Mouse (Mus musculus) forebrain, postnatal 0 days (tissue): Measurements from ENCODE around the gene Ndfip2. TPM values are rescaled to one million over a fixed set of nuclear protein-coding genes. Genes with fewer than 3 reads are reported as not detected.

Source experiments
- ATAC-seq: fragments of 200-750 bp; cut with Nextera tagmentation; 2 replicates; pipeline ENCODE4 v1.8.0; 2017; ENCODE audit warnings: mild to moderate bottlenecking, moderate library complexity
- DNase-seq: peaks from one replicate; pipeline ENCODE4 v3.0.0-alpha.2; 2015
- H3K27ac ChIP-seq: fragments of 300-500 bp; sonication (generic); 2 replicates; pipeline ENCODE4 v1.5.1; 2014; ENCODE audit warnings: low read depth, mild to moderate bottlenecking, antibody characterized with exemption, low read length, moderate library complexity, mixed read lengths
- H3K27me3 ChIP-seq: fragments of 300-500 bp; sonication (generic); 2 replicates; pipeline ENCODE4 v1.6.1; 2014; ENCODE audit warnings: mild to moderate bottlenecking, low read length, mixed read lengths; ENCODE audit not compliant: insufficient read depth
- H3K36me3 ChIP-seq: fragments of 300-500 bp; sonication (generic); 2 replicates; pipeline ENCODE4 v1.6.1; 2014; ENCODE audit warnings: mild to moderate bottlenecking, moderate library complexity; ENCODE audit not compliant: insufficient read depth
- H3K4me1 ChIP-seq: fragments of 300-500 bp; sonication (generic); 2 replicates; pipeline ENCODE4 v1.6.1; 2014; ENCODE audit warnings: antibody characterized with exemption; ENCODE audit not compliant: insufficient read depth
- H3K4me2 ChIP-seq: fragments of 300-500 bp; sonication (generic); 2 replicates; pipeline ENCODE4 v1.6.1; 2014; ENCODE audit warnings: low read depth, mild to moderate bottlenecking, moderate library complexity
- H3K4me3 ChIP-seq: fragments of 300-500 bp; sonication (generic); 2 replicates; pipeline ENCODE4 v1.5.1; 2014; ENCODE audit warnings: low read depth, low read length, mixed read lengths
- H3K9ac ChIP-seq: fragments of 300-500 bp; sonication (generic); 2 replicates; pipeline ENCODE4 v1.6.1; 2014; ENCODE audit warnings: mild to moderate bottlenecking
- H3K9me3 ChIP-seq: fragments of 300-500 bp; sonication (generic); 2 replicates; pipeline ENCODE4 v1.6.1; 2016; ENCODE audit warnings: low read length
- CTCF ChIP-seq: sonication (generic); IDR thresholded peaks from 2 replicates; pipeline ENCODE4 v1.5.1; 2016; ENCODE audit warnings: antibody characterized with exemption, control low read depth, low read depth
- WGBS: fragments of 180-500 bp; shearing (Covaris S2); extraction: QIAGEN DNeasy Blood & Tissue Kit; methylation state at CpG from one replicate; pipeline ENCODE4 v1.1.7; 2014; 5-methylcytosine and 5-hydroxymethylcytosine counted together
- polyA plus RNA-seq: library from polyadenylated mRNA; unstranded; fragments of >200 nt; fragmentation: Nextera tagmentation; extraction: Ambion mirVana; gene quantifications from 2 replicates; pipeline ENCODE4 v1.2.1, GENCODE M21; 2015
- total RNA-seq: library from RNA; depleted of rRNA; stranded (reverse); fragments of >200 nt; gene quantifications from 2 replicates; pipeline ENCODE4 v1.2.3, GENCODE M21; 2014; rRNA removed

The Ndfip2 gene
- total RNA-seq (111 and 126 TPM in 2 replicates), polyA plus RNA-seq (86.5 and 97.6 TPM in 2 replicates)

DNA sequence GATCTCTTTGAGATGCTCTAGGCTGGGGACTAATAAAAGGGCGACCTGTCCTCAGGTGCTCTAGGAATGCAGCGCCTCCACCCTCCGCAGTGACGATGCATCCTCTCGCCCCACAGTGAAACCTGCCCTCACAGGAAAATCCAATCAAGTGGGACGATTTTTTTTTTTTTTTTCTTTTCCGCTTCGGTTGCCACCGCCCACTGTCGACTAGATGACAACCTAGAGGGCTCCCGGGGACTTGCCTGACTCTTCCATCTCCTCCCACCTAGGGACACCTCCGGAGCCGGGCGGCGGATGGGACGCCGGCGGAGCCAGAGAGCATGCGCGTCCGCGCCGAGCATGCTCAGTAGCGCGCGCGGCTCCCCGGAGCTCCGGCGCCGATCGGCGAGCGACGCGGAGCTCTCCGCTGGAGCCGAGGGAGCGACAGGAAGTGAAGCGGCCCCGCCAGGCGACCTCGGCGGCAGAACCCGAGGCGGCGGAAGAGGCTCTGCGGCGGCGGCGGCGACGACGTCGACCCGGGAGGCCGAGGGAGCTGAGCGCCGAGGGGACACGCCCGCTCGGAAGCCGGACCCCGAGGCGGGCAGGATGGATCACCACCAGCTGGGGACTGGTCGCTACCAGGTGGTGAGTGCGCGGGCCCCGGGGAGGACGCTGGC is at the start of gene Ndfip2:
Ndfip2 (plus strand) TSS at position 195 of the 656 bp plus-strand sequence.
- ATAC-seq (peak; percentile 98), DNase-seq (peak; percentile 94)
- Histone ChIP-seq H3K27ac (peak within 1 kb of the TSS; percentile 90), H3K4me2 (peak within 1 kb of the TSS; percentile 65), H3K4me1 (no peaks in the 10 kb centered on the region; the same call in 1 of the 2 replicates), H3K4me3 (peak within 1 kb of the TSS; percentile 74), H3K27me3 (no peaks in the 10 kb centered on the region), H3K9me3 (no peaks in the 10 kb centered on the region), H3K9ac (peak within 1 kb of the TSS; percentile 89), H3K36me3 (no peaks in the 10 kb centered on the region)
- peak; percentile 36; the same call in 1 of the 2 replicates for TF ChIP-seq CTCF
- WGBS, result 3% methylated on average over 68 of the region's 70 CpGs

DNA sequence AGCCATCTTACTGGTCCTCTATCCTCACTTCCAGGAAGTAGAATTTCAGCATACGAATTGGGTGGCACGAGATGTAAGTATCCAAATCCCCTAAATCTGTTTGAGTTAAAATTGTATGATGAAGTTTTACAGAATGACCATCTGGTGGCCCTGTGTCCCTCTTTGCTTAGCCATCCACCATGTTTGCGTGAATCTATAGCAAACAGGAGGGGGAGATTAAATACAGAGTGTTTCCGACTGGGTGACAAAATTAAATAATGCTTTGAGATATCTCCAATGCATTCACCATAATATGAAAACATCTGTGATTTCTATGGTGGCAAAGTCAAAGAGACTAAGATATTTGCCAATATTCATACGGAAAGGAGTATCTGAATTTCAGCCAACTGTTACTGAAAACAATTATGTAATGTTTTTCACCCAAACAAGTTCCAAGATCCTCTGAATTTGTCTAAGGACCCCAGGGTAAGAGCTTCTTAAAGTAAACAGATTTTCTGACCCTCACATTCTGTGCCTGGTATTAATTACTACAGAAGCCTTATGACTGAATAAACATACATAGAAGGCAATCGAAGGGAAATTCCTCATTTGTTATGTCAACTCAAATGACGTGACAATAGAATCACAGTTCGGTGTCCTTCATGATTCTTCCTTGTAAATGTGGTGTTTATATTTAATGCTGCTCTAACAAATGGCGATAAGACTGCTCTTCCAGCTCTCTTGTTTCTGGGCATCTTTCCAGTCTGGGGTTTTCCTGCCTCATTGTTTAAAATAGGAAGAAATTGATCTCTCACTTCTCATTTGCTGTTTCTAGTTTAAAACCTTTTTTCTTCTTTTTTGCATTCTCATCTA is 38.6 kb upstream of the Ndfip2 start:
- Histone ChIP-seq H3K27ac (no peak overlapping the region), H3K9me3 (no peaks in the 10 kb centered on the region), H3K9ac (no peak overlapping the region), H3K27me3 (no peaks in the 10 kb centered on the region), H3K4me2 (0 out of 2 replicates have a peak overlapping the region, but pooled peaks have one; percentile 5), H3K4me3 (no peak overlapping the region), H3K36me3 (no peaks in the 10 kb centered on the region), H3K4me1 (no peaks in the 10 kb centered on the region)
- DNase-seq (peak; percentile 38), ATAC-seq (no peak)
- 49% methylated on average over 9 of the region's 9 CpGs for WGBS
- TF ChIP-seq CTCF, result no peak

DNA sequence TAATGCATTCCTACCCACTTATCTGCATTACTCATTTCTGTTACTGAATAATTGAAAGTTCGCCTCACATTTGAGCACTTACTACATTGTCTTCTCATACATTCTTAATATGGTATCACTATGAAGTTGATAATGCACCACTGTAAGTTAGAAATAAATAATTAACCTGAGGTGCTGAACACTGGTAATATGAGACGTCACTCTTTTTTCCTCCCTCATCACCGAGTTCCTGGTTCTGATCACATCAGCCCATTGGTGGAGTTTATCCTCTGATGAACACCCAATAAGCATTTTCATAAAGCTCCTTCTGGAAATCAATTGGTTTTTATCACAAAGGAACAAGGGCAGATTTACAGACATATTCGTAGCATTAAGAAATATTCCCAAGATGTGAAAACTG is 36.1 kb upstream of the Ndfip2 start:
- ATAC-seq, result no peak
- no peak overlapping the region for H3K4me3 ChIP-seq
- no peak overlapping the region for H3K9ac ChIP-seq
- H3K27me3 ChIP-seq, result no peaks in the 10 kb centered on the region
- no peaks in the 10 kb centered on the region for H3K36me3 ChIP-seq
- H3K4me1 ChIP-seq, result no peaks in the 10 kb centered on the region
- no peak overlapping the region for H3K4me2 ChIP-seq
- no peaks in the 10 kb centered on the region for H3K9me3 ChIP-seq
- DNase-seq, result no peak
- 82% methylated on average over 4 of the region's 4 CpGs for WGBS
- H3K27ac ChIP-seq, result no peak overlapping the region
- no peak for TF ChIP-seq CTCF

DNA sequence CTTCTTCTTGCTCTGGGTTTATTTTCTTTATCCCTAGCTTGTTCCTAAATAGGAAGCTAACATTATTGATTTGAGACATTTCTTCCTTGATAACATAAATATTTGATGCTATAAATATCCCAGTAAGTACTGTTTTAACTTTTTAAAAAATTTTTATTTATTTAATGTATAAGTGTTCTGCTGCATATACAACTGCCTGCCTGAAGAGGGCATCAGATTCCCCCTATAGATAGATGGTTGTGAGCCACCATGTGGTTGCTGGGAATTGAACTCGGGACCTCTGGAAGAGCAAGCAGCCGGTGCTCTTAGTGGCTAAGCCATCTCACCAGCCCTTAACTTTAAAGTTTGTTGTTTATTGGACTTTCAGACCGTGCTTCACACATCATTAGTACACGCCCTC is 32.6 kb upstream of the Ndfip2 start:
- H3K36me3 ChIP-seq, result no peaks in the 10 kb centered on the region

DNA sequence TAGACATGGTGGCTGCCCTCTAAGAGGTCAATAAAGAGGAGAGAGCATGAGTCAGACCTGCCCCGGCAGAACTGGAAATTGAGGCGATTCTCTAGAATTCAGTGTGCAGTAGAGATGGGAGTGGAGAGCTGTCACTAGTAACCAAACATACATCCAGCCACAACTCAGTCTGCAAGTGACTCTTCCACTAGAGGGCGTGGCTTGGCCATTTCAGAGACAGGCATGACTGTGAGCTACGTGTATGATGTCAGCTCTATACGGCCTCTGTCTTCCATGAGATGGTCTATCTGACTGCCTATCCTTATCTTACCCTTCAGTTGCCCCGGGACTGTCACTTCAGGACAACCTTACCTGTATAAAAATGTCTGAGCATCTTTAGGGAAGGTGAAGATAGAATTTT is 26.0 kb upstream of the Ndfip2 start:
- peak; percentile 21 for TF ChIP-seq CTCF
- no peaks in the 10 kb centered on the region for H3K9me3 ChIP-seq
- peak; percentile 13 for DNase-seq
- no peak overlapping the region for H3K9ac ChIP-seq
- H3K27ac ChIP-seq, result no peak overlapping the region
- no peak overlapping the region for H3K4me2 ChIP-seq
- no peak overlapping the region for H3K4me3 ChIP-seq
- no peaks in the 10 kb centered on the region for H3K27me3 ChIP-seq
- no peaks in the 10 kb centered on the region for H3K36me3 ChIP-seq
- H3K4me1 ChIP-seq, result no peaks in the 10 kb centered on the region
- WGBS, result 55% methylated on average over 6 of the region's 6 CpGs
- no peak for ATAC-seq

More for the DNA sequence above, 32.6 kb upstream of the Ndfip2 start:
- Histone ChIP-seq H3K9ac (no peak overlapping the region), H3K27ac (no peak overlapping the region), H3K4me3 (no peak overlapping the region), H3K4me2 (no peak overlapping the region), H3K27me3 (no peaks in the 10 kb centered on the region), H3K9me3 (no peaks in the 10 kb centered on the region), H3K4me1 (no peaks in the 10 kb centered on the region)
- TF ChIP-seq CTCF, result 0 out of 2 replicates have a peak, but pooled peaks have one; percentile 18
- ATAC-seq (no peak), DNase-seq (no peak)
- 92% methylated on average over 4 of the region's 4 CpGs for WGBS

DNA sequence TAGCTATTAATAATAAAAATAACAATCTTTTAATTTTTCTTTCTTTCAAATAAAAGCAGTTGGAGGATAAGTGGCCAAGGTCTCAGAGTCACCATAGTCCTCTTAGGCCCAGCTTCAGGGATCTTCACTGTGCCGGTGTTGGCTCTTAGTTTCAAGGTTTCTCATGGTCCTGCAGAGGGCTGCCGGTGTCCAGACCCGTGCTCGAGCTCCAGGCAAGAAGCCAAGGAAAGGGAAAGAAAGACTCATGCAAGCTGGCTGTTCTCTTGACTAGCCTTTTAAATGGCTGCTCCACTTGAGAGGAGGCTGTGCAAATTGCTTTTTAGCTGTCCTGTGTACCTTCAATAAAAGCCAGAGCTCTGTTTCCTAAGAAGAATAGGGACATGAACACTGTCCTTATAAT is 21.8 kb upstream of the Ndfip2 start:
- Histone ChIP-seq H3K4me3 (no peak overlapping the region), H3K4me2 (no peak overlapping the region), H3K27me3 (no peaks in the 10 kb centered on the region), H3K27ac (no peak overlapping the region), H3K4me1 (no peaks in the 10 kb centered on the region), H3K9ac (no peak overlapping the region), H3K36me3 (no peaks in the 10 kb centered on the region), H3K9me3 (no peaks in the 10 kb centered on the region)
- TF ChIP-seq CTCF, result no peak
- ATAC-seq, result no peak
- 49% methylated on average over 4 of the region's 4 CpGs for WGBS
- no peak for DNase-seq

DNA sequence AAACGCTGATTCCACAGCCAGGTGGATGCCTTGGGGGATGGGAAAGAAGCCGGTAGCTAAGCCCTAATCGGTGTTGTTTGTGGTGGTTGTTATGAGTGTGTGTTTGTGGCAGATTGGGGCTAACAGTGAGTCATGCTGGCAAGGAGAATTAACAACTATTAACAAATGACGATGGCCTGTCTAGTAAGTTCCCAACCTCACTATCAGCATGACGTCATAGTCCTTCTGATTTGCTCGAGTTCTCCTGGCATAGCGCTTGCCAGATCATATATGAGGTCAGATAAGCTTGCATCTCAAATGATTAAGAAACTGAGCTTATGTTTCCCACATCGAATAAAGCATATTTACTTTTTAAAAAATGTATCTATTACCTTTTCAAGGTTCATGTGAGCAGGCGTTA is 20.6 kb upstream of the Ndfip2 start:
- Histone ChIP-seq H3K4me3 (no peak overlapping the region), H3K9ac (no peak overlapping the region), H3K27me3 (no peaks in the 10 kb centered on the region), H3K9me3 (no peaks in the 10 kb centered on the region), H3K4me1 (no peaks in the 10 kb centered on the region), H3K27ac (no peak overlapping the region), H3K36me3 (no peaks in the 10 kb centered on the region), H3K4me2 (no peak overlapping the region)
- ATAC-seq (no peak), DNase-seq (no peak)
- TF ChIP-seq CTCF, result no peak
- WGBS, result 84% methylated on average over 9 of the region's 9 CpGs
